Mouse (Mus musculus): ENCODE measurements around the gene Ext2. TPM values are rescaled to one million over a fixed set of nuclear protein-coding genes. Genes with fewer than 3 reads are reported as not detected.

Ext2 gene
- polyA plus RNA-seq, 1 experiment from 2014 or later = 72.3 TPM

GRCm38 (mm10) chr2:93677231-93677630 is 145.1 kb downstream of the Ext2 start:
- Histone ChIP-seq H3K36me3 (no peaks in the 10 kb centered on the region), H3K4me1 (peaks cover 29% of the 10 kb centered on the region), H3K4me3 (no peak overlapping the region), H3K27me3 (ENCODE audit: low read depth, poor library complexity, severe bottlenecking) (peaks cover 14% of the 10 kb centered on the region), H3K9me3 (replicated peaks) (no peaks in the 10 kb centered on the region), H3K27ac (replicated peaks) (peak overlapping the region; percentile 49; the same call in 1 of the 2 replicates)
- WGBS = 91% methylated on average over 14 of the region's 14 CpGs
- no peak for DNase-seq (ENCODE audit: low spot score)

GRCm38 (mm10) chr2:93671573-93672184 is 150.7 kb downstream of the Ext2 start:
- H3K27me3 ChIP-seq (ENCODE audit: low read depth, poor library complexity, severe bottlenecking) = peaks cover 34% of the 10 kb centered on the region
- H3K4me3 ChIP-seq = no peak overlapping the region
- peak overlapping the region; percentile 24 for H3K27ac ChIP-seq (replicated peaks)
- H3K9me3 ChIP-seq (replicated peaks) = no peaks in the 10 kb centered on the region
- H3K36me3 ChIP-seq = no peaks in the 10 kb centered on the region
- 69% methylated on average over 15 of the region's 15 CpGs for WGBS
- peaks cover 21% of the 10 kb centered on the region for H3K4me1 ChIP-seq
- no peak for DNase-seq (ENCODE audit: low spot score)

DNA sequence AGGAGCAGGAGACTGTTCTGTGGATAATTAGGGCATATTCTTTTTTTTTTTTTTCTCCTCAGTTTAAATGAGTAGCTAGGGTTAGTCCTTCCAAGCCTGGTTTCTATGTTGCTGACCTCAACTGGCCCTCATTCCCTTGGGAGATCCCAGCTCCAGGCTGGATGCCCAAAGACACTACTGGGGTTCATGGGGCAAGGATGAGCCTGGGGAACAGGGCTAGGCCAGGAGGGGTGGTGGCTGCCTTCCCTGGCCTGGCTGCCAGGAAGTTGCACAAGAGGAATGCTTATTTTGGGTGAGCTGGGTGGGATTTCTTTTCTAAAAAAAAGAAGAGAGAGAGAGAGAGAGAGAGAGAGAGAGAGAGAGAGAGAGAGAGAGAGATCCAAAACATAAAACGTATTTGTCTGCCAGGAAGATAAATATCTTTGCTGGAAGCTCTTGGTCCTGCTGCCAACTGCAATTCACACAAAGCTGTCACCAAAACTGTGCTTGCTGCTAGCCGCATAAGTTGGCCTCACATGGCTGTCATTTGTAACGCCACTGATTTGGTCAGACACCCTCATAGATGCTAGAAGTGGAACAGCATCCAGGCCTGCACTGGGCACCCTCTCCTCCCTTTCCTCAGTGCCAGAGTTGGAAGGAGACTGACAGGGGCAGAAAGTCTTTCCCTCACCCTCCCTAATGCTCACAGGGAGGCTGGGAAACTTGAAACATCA is 156.1 kb downstream of the Ext2 start:
- Histone ChIP-seq H3K27me3 (ENCODE audit: low read depth, poor library complexity, severe bottlenecking) (peaks cover 73% of the 10 kb centered on the region), H3K9me3 (replicated peaks) (no peaks in the 10 kb centered on the region), H3K36me3 (no peaks in the 10 kb centered on the region), H3K4me1 (peaks cover 28% of the 10 kb centered on the region), H3K4me3 (no peak overlapping the region), H3K27ac (replicated peaks) (no peak overlapping the region)
- 72% methylated on average over 3 of the region's 3 CpGs for WGBS
- no peak for DNase-seq (ENCODE audit: low spot score)

GRCm38 (mm10) chr2:93665472-93665871 is 156.9 kb downstream of the Ext2 start:
- H3K27me3 ChIP-seq (ENCODE audit: low read depth, poor library complexity, severe bottlenecking) = peaks cover 78% of the 10 kb centered on the region
- 78% methylated on average over 5 of the region's 5 CpGs for WGBS
- H3K9me3 ChIP-seq (replicated peaks) = no peaks in the 10 kb centered on the region
- H3K4me1 ChIP-seq = peaks cover 28% of the 10 kb centered on the region
- no peak overlapping the region for H3K4me3 ChIP-seq
- no peaks in the 10 kb centered on the region for H3K36me3 ChIP-seq
- no peak overlapping the region for H3K27ac ChIP-seq (replicated peaks)
- DNase-seq (ENCODE audit: low spot score) = no peak

- 14% methylated on average over 16 of the region's 16 CpGs for WGBS
- Histone ChIP-seq H3K36me3 (no peaks in the 10 kb centered on the region), H3K27me3 (ENCODE audit: low read depth, poor library complexity, severe bottlenecking) (peaks cover 98% of the 10 kb centered on the region), H3K4me3 (peak overlapping the region; percentile 28), H3K27ac (replicated peaks) (0 out of 2 replicates have a peak overlapping the region, but pooled peaks have one; percentile 33), H3K9me3 (replicated peaks) (no peaks in the 10 kb centered on the region), H3K4me1 (peaks cover 28% of the 10 kb centered on the region)
- DNase-seq (ENCODE audit: low spot score) = peak; percentile 53
Observed at GRCm38 (mm10) chr2:93662240-93662865, 160.0 kb downstream of the Ext2 start.

- H3K27me3 ChIP-seq (ENCODE audit: low read depth, poor library complexity, severe bottlenecking) = peaks cover 98% of the 10 kb centered on the region
- no peak overlapping the region for H3K27ac ChIP-seq (replicated peaks)
- H3K36me3 ChIP-seq = no peaks in the 10 kb centered on the region
- DNase-seq (ENCODE audit: low spot score) = no peak
- H3K9me3 ChIP-seq (replicated peaks) = no peaks in the 10 kb centered on the region
- H3K4me3 ChIP-seq = no peak overlapping the region
- WGBS = 85% methylated on average over 6 of the region's 6 CpGs
- H3K4me1 ChIP-seq = peaks cover 28% of the 10 kb centered on the region
Observed at GRCm38 (mm10) chr2:93661096-93661495, 161.3 kb downstream of the Ext2 start.

GRCm38 (mm10) chr2:93659705-93660308 is 162.6 kb downstream of the Ext2 start:
- no peaks in the 10 kb centered on the region for H3K36me3 ChIP-seq
- H3K27ac ChIP-seq (replicated peaks) = no peak overlapping the region
- H3K27me3 ChIP-seq (ENCODE audit: low read depth, poor library complexity, severe bottlenecking) = peaks cover 100% of the 10 kb centered on the region
- H3K9me3 ChIP-seq (replicated peaks) = no peaks in the 10 kb centered on the region
- no peak for DNase-seq (ENCODE audit: low spot score)
- peaks cover 28% of the 10 kb centered on the region for H3K4me1 ChIP-seq
- 79% methylated on average over 6 of the region's 6 CpGs for WGBS
- H3K4me3 ChIP-seq = no peak overlapping the region

- Histone ChIP-seq H3K36me3 (no peaks in the 10 kb centered on the region), H3K27me3 (ENCODE audit: low read depth, poor library complexity, severe bottlenecking) (peaks cover 100% of the 10 kb centered on the region), H3K4me1 (peaks cover 24% of the 10 kb centered on the region), H3K4me3 (no peak overlapping the region), H3K27ac (replicated peaks) (no peak overlapping the region), H3K9me3 (replicated peaks) (no peaks in the 10 kb centered on the region)
- DNase-seq (ENCODE audit: low spot score) = no peak
- 43% methylated on average over 3 of the region's 3 CpGs for WGBS
Observed at GRCm38 (mm10) chr2:93659004-93659403, 163.4 kb downstream of the Ext2 start.

GRCm38 (mm10) chr2:93654336-93655055 is 167.9 kb downstream of the Ext2 start:
- Histone ChIP-seq H3K27ac (replicated peaks) (no peak overlapping the region), H3K27me3 (ENCODE audit: low read depth, poor library complexity, severe bottlenecking) (peaks cover 99% of the 10 kb centered on the region), H3K9me3 (replicated peaks) (no peaks in the 10 kb centered on the region), H3K36me3 (no peaks in the 10 kb centered on the region), H3K4me3 (no peak overlapping the region), H3K4me1 (no peaks in the 10 kb centered on the region)
- no peak for DNase-seq (ENCODE audit: low spot score)
- WGBS = 69% methylated on average over 11 of the region's 11 CpGs

DNA sequence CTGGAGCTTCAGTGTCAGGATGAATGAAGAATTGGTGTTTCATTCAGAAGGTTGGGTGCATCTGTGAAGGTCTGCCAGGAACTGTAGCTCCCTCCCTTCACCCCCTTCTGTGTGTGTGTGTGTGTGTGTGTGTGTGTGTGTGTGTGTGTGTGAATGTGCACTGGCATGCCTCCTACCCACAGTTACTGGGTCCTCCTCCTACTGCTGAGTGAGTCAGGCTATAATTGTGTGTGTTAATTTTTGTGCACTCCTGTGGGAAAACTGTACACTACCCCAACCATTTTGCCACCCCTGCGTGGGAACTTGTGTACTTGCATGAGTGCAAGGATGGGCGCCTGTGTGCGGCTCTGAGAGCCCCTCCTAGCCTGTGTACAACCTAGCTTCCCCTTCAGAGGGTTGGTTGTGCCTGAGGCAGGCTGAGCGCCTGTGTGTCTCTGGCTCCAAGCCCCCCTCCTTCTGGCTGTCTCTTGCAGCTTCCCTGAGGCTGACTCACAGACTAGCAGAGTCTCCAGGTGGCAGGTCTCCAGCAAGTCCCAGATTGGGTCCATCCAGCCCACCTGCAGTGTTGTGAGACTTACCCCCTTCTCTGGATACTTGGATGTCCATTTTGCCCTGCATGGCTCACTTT is 173.0 kb downstream of the Ext2 start:
- H3K36me3 ChIP-seq = no peaks in the 10 kb centered on the region
- H3K4me1 ChIP-seq = peaks cover 12% of the 10 kb centered on the region
- H3K4me3 ChIP-seq = no peak overlapping the region
- H3K27me3 ChIP-seq (ENCODE audit: low read depth, poor library complexity, severe bottlenecking) = peaks cover 99% of the 10 kb centered on the region
- DNase-seq (ENCODE audit: low spot score) = no peak
- no peak overlapping the region for H3K27ac ChIP-seq (replicated peaks)
- no peaks in the 10 kb centered on the region for H3K9me3 ChIP-seq (replicated peaks)
- WGBS = 20% methylated on average over 4 of the region's 4 CpGs

- peaks cover 19% of the 10 kb centered on the region for H3K4me1 ChIP-seq
- H3K9me3 ChIP-seq (replicated peaks) = no peaks in the 10 kb centered on the region
- H3K36me3 ChIP-seq = no peaks in the 10 kb centered on the region
- H3K4me3 ChIP-seq = peak overlapping the region; percentile 35
- 0 out of 2 replicates have a peak overlapping the region, but pooled peaks have one; percentile 17 for H3K27ac ChIP-seq (replicated peaks)
- H3K27me3 ChIP-seq (ENCODE audit: low read depth, poor library complexity, severe bottlenecking) = peaks cover 100% of the 10 kb centered on the region
- WGBS = 2% methylated on average over 20 of the region's 20 CpGs
- peak; percentile 41 for DNase-seq (ENCODE audit: low spot score)
Observed at GRCm38 (mm10) chr2:93647924-93648575, 174.3 kb downstream of the Ext2 start.
